In the genomic region with DNA sequence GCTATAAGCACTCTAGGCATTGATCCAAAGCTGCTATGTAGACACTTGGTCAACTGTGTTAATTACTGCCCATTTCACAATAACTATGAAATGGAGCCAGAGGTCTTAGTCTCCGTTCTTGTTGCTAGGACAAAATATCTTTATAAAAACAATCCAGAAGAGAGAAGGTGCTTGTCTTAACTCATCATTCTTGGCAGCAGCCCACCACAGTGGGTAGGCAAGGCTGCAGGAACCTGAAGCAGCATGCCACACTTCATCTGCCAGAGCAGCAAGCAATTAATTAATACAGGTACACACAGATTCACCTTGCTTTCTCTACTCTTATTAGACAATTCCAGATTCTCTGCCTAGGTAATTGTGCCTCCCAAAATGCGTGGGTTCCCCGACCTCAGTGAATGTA, we compare ENCODE assay signal across 28 mouse cellular contexts.
"Had no signal": no experiment of that assay in that cellular context is flagged by ENCODE, and none has a peak within 500 bp of the region (broad histone marks: within the 10 kb centered on the region; RNA-seq: fewer than 3 reads in every experiment).

No protein-coding gene starts in this region.

- H3K27ac ChIP-seq: gastrocnemius, adult 2 months; heart, adult 2 months; heart, embryonic 13.5 days; heart, embryonic 15.5 days; hindbrain, embryonic 13.5 days; hindbrain, embryonic 15.5 days; hindbrain, postnatal 0 days; kidney, embryonic 15.5 days; kidney, postnatal 0 days; left cerebral cortex, adult 2 months; limb, embryonic 13.5 days; limb, embryonic 15.5 days; liver, embryonic 13.5 days; liver, embryonic 15.5 days had no signal

- H3K9ac ChIP-seq: heart, embryonic 13.5 days; heart, embryonic 15.5 days; hindbrain, embryonic 13.5 days; hindbrain, embryonic 15.5 days; kidney, embryonic 15.5 days; limb, embryonic 13.5 days; limb, embryonic 15.5 days; liver, embryonic 13.5 days; liver, embryonic 15.5 days had no signal

- ATAC-seq: hindbrain, postnatal 0 days; intestine, embryonic 16.5 days had no signal

- H3K9me3 ChIP-seq: heart, embryonic 13.5 days; heart, embryonic 15.5 days; hindbrain, embryonic 13.5 days; hindbrain, embryonic 15.5 days; kidney, embryonic 15.5 days; limb, embryonic 13.5 days; limb, embryonic 15.5 days; liver, embryonic 13.5 days; liver, embryonic 15.5 days had no signal

- H3K36me3 ChIP-seq: heart, embryonic 13.5 days; heart, embryonic 15.5 days; hindbrain, embryonic 13.5 days; hindbrain, embryonic 15.5 days; kidney, embryonic 15.5 days; limb, embryonic 13.5 days; limb, embryonic 15.5 days; liver, embryonic 13.5 days; liver, embryonic 15.5 days had no signal

- H3K4me1 ChIP-seq: heart, embryonic 13.5 days; heart, embryonic 15.5 days; hindbrain, embryonic 13.5 days; hindbrain, embryonic 15.5 days; kidney, embryonic 15.5 days; limb, embryonic 15.5 days; liver, embryonic 13.5 days; liver, embryonic 15.5 days had no signal

- H3K27me3 ChIP-seq: heart, embryonic 13.5 days; heart, embryonic 15.5 days; hindbrain, embryonic 13.5 days; hindbrain, embryonic 15.5 days; kidney, embryonic 15.5 days; limb, embryonic 13.5 days; limb, embryonic 15.5 days; liver, embryonic 13.5 days; liver, embryonic 15.5 days had no signal

- H3K4me3 ChIP-seq: gastrocnemius, adult 2 months; heart, adult 2 months; heart, embryonic 13.5 days; heart, embryonic 15.5 days; hindbrain, embryonic 13.5 days; hindbrain, embryonic 15.5 days; kidney, embryonic 15.5 days; left cerebral cortex, adult 2 months; limb, embryonic 13.5 days; limb, embryonic 15.5 days; liver, embryonic 13.5 days; liver, embryonic 15.5 days had no signal

- H3K4me2 ChIP-seq: heart, embryonic 11.5 days; heart, embryonic 13.5 days; heart, embryonic 15.5 days; hindbrain, embryonic 13.5 days; hindbrain, embryonic 15.5 days; kidney, embryonic 15.5 days; limb, embryonic 13.5 days; limb, embryonic 15.5 days; liver, embryonic 13.5 days; liver, embryonic 15.5 days had no signal

- DNase-seq: gastrocnemius, adult 2 months; gastrocnemius, postnatal 10 days; gastrocnemius, postnatal 25 days; heart, adult 11 months; heart, adult 2 months; heart, postnatal 14 days; heart, postnatal 36 days; kidney, adult 11 months; kidney, adult 2 months; kidney, adult 9 months; kidney, postnatal 14 days; kidney, postnatal 36 days; layer of hippocampus, adult 9-11 months; layer of hippocampus, postnatal 36 days; liver, embryonic 13.5 days had no signal
